Mouse (Mus musculus) CD4-positive helper T cell, adult 2 months (primary cell): ENCODE measurements around the gene Bard1.

Experiments used
- DNase-seq: peaks from one replicate; pipeline ENCODE4 v3.0.0-alpha.2; 2012; ENCODE audit warnings: low read depth, missing footprints, low spot score

Gene Bard1

GRCm38 (mm10) chr1:71102344-71103173, at the start of gene Bard1:
Gene Bard1, minus strand, starts transcription at chr1:71103146.
- peak; percentile 100 for DNase-seq

GRCm38 (mm10) chr1:71127171-71127570, 24.2 kb upstream of the Bard1 start:
- no peak for DNase-seq

GRCm38 (mm10) chr1:71118511-71118910, 15.6 kb upstream of the Bard1 start:
- DNase-seq, result no peak

- no peak for DNase-seq
These were observed 14.3 kb upstream of the Bard1 start for GRCm38 (mm10) chr1:71117253-71117652.

- no peak for DNase-seq
These were observed 12.8 kb upstream of the Bard1 start for GRCm38 (mm10) chr1:71115781-71116180.

GRCm38 (mm10) chr1:71109858-71110257, 6.9 kb upstream of the Bard1 start:
- DNase-seq, result no peak

GRCm38 (mm10) chr1:71106127-71106526, 3.2 kb upstream of the Bard1 start:
- no peak for DNase-seq

GRCm38 (mm10) chr1:71105724-71106123, 2.8 kb upstream of the Bard1 start:
- no peak for DNase-seq

GRCm38 (mm10) chr1:71103174-71103864, 373 bp upstream of the Bard1 start:
- no peak for DNase-seq

- peak; percentile 65 for DNase-seq
These were observed 1.5 kb downstream of the Bard1 start for GRCm38 (mm10) chr1:71101369-71101970.

GRCm38 (mm10) chr1:71100591-71101368, 2.2 kb downstream of the Bard1 start:
- DNase-seq, result no peak

GRCm38 (mm10) chr1:71099945-71100515, 2.9 kb downstream of the Bard1 start:
- peak; percentile 46 for DNase-seq

GRCm38 (mm10) chr1:71096031-71096430, 6.9 kb downstream of the Bard1 start:
- DNase-seq, result no peak

GRCm38 (mm10) chr1:71095211-71095805, 7.6 kb downstream of the Bard1 start:
- no peak for DNase-seq

- no peak for DNase-seq
These were observed 27.3 kb downstream of the Bard1 start for GRCm38 (mm10) chr1:71075651-71076050.

- peak; percentile 13 for DNase-seq
These were observed 32.2 kb downstream of the Bard1 start for GRCm38 (mm10) chr1:71070771-71071170.

- no peak for DNase-seq
These were observed 34.1 kb downstream of the Bard1 start for GRCm38 (mm10) chr1:71068728-71069304.

GRCm38 (mm10) chr1:71063885-71064492, 39.0 kb downstream of the Bard1 start:
- DNase-seq, result no peak

- no peak for DNase-seq
These were observed 46.8 kb downstream of the Bard1 start for GRCm38 (mm10) chr1:71056143-71056542.

- no peak for DNase-seq
These were observed 47.5 kb downstream of the Bard1 start for GRCm38 (mm10) chr1:71055454-71055853.
